Mouse (Mus musculus): ENCODE measurements at regions not wholly inside any gene's neighbourhood (a gene's known extent, or its start where the extent isn't known, plus 50 kb on each side); places are given as distances from the start of the nearest gene placed in this dataset.

DNA sequence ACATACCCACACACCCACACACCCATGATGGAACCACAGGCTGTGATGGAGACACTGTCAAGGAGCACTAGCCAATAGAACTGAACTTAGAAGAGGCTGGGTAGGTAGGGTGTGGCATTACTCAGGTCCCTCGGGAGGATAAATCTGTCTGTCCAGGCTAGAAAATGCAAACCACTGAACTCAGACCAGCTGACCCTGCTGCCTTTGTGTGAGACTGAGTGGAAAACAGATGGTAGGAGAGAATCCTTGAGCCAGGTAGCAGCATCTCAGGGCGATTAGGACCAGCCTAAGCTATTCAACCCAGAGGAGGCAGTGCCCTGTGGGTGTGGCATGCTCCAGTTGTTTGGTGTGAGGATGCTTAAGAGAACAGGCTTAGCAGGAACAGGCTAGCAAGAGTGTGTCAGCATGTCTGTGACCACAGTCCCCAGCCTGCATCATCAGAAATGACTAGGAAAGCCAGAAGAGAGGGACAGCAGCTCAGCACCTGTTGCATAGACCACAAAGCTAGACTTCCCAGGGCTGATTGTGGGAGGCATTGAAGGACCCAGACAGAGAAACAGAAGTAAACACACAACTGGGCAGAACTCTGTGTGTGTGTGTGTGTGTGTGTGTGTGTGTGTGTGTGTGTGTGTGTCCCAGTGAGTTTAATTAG lies 103.2 kb upstream of the Sesn3 start:
- DNase-seq (ENCODE audit: extremely low read depth, low read depth, low spot score): no peak

DNA sequence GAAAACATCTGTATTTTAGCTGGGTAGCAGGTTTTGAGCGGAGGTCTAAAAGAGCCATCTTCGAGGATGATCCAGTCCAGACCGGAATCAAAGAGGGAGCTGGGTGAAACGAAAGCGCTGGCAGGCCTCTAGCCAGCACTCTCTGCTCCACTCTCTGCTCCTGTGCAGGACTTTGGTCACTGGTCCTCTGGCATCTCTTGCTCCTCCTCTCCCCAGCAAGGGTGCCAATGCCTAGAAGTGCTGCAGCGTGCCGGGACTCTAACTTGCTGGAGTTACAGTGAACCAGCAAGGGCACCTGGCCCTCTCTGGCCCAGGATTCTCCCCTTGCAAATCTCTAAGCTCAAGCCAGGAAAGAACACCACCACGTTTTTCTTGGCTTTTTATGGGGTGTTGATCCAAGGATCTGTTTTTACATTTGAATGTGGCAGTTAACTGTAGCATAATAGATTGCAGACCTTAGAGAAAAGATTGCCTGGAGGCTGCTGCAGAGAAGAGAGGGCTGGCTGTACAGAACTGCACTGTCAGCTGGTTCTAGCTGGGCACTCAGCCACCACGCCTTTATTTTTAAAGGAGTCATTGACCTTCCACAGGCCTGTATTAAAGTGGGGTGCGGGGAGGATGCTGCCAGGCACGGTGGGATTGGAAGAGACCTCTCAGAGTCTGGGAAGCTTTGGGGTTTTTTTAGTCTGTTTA lies 101.1 kb upstream of the Sesn3 start:
- peak; percentile 40 for DNase-seq (ENCODE audit: extremely low read depth, low read depth, low spot score)

- DNase-seq (ENCODE audit: extremely low read depth, low read depth, low spot score): no peak
These were observed 100.4 kb upstream of the Sesn3 start for GRCm38 (mm10) chr9:14174324-14175040.

DNA sequence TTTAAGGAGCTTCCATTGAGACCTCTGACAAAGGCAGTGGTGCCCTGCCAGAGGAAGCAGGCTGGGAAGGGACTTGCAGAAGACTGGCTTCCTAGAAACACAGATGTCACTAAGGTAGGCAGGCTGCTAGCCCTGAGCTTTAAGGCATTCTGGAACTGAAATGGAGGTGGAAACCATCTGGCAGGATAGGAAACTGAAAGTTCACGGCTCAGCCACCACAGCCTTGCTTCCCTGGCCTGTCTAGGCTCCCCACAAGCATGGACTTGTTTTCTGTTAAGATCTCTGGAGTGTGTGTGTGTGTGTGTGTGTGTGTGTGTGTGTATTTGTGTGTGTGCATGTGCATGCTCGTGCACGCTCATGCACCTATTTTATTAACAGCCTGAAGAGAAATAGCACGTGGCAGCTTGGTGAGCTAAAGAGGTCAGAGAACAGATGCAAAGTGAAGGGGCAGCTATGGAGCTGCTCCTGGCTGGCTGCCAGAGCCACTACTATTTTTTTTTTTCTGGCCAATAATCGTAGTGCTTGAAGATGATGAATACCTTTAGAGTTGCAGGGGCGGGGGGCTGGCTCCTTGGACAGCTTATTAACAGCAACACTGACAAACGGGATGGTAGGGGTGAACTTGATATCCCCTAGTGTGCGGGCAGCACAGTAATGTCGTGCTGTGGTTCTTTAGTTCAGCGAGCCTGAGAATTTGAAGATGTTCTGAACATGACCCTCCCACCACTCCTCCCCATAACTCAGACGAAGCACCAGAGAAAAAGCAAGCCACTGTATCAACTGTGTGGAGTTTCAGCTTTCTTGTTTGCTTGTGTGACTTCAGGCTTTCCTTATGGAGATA lies 99.6 kb upstream of the Sesn3 start:
- DNase-seq (ENCODE audit: extremely low read depth, low read depth, low spot score): peak; percentile 56

GRCm38 (mm10) chr9:14179777-14180176 lies 95.1 kb upstream of the Sesn3 start:
- DNase-seq (ENCODE audit: extremely low read depth, low read depth, low spot score): no peak

- no peak for DNase-seq (ENCODE audit: extremely low read depth, low read depth, low spot score)
These were observed 90.6 kb upstream of the Sesn3 start for GRCm38 (mm10) chr9:14184261-14184660.

DNA sequence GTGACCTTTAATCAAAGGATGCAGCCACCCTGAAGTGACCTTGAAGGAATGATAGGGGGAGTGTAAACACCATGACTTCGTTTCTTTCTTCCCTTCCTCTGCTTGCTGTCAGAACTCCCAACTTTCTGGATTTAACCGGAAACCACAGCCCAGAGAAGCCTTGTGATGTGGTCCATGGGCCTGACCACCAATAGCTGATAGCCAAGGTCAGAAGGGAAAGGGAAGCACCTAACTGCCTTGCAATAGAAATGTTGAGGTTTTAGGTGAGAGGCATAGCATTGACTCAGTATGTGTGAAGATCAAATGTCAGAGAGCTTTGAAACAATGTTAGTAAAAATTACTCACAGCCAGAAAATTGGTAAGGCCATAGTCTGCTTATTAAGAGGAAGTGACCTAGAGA lies 89.2 kb upstream of the Sesn3 start:
- DNase-seq (ENCODE audit: extremely low read depth, low read depth, low spot score): no peak

DNA sequence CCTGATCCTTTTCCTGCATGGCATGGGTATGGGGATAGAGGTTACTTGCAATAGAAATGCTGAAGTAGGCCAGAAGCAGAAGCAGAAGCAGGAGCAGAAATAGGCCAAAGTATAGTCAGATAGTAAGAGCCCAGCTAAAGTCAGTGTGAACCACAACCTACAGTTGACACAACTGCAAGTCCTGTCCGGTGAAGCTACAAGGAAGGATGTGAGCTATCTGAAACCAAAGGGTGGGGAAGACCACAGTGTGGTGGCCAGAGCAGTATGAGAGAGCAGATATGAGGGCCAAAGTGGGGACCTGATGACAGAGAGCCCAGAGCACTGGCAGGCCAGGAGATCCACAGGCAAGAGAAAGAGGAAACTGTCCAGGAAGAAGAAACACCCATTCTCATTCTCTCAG lies 87.1 kb upstream of the Sesn3 start:
- DNase-seq (ENCODE audit: extremely low read depth, low read depth, low spot score): no peak

DNA sequence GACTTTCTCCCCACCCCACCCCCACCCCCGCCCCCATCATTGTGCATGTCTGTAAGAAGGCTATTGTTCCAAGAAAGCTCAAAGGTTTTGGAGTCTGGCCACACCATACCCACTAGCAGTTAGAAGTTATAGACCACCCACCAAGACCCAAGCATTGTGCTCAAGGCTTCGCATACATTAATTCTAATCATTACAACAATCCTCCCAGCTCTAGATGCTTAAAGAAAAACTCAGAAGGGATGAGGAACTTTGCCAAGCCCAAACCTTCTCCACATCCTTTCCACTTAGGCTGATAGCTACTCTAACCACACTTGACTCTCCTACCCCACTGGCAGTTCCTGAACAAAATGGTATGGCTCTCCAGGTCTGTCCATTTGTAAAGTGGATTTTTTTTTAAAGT lies 86.4 kb upstream of the Sesn3 start:
- no peak for DNase-seq (ENCODE audit: extremely low read depth, low read depth, low spot score)

DNA sequence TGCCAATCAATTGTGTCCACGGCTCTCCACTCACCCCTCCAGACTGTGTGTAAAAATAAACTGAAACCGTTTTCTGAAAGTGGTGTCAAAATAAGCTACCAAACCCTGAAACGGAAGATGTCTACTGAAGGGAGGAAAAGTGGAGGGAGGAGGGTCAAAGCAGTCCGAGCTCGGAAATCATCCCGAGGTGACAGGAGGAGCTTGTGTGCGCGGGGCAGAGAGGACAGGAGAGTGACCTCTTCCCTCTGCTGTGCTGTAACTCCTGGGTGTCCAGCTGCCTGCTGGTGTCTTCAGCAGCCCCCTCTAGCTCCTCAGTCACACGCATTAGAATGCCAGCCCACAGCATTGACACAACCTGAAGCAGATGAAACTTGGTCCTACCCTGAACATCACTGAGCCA lies 84.2 kb upstream of the Sesn3 start:
- DNase-seq (ENCODE audit: extremely low read depth, low read depth, low spot score): no peak

DNA sequence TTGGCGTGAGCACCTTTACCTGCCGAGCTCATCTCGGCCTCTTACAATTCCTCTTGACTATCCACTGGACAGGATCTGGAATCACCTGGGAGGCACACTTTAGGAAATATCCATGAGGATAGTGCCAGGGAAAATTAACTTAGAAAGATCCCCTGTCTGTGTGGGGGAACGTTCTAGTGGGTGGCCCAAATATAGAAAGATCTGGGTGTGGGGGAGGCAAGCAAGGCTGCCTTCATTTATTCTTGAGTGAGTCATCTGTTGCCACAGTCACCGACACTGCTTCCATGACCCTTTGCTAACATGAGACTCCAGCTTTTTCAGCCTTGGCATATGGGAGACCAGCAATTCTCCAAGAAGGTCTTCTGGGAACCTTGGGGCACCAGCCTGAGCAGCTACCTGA lies 80.1 kb upstream of the Sesn3 start:
- no peak for DNase-seq (ENCODE audit: extremely low read depth, low read depth, low spot score)

DNA sequence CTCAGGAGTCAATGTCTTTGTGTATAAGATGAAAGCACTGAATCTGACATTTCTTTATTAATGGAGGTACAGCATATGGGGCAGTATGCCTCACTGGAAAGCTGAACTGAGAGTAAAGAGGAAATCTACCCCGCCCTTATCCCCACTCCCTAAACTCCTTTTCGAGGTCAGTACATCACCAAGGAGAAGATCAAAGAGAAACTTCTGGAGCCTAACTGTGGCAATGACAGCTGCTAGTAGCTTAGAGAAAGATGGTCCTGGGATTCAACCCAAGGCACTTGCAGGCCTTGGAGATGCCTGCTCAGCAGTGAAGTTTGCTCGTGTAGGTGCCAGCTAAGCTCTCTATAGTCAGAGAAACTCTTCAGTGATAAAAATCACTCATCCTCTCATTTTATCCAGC lies 75.8 kb upstream of the Sesn3 start:
- no peak for DNase-seq (ENCODE audit: extremely low read depth, low read depth, low spot score)

DNA sequence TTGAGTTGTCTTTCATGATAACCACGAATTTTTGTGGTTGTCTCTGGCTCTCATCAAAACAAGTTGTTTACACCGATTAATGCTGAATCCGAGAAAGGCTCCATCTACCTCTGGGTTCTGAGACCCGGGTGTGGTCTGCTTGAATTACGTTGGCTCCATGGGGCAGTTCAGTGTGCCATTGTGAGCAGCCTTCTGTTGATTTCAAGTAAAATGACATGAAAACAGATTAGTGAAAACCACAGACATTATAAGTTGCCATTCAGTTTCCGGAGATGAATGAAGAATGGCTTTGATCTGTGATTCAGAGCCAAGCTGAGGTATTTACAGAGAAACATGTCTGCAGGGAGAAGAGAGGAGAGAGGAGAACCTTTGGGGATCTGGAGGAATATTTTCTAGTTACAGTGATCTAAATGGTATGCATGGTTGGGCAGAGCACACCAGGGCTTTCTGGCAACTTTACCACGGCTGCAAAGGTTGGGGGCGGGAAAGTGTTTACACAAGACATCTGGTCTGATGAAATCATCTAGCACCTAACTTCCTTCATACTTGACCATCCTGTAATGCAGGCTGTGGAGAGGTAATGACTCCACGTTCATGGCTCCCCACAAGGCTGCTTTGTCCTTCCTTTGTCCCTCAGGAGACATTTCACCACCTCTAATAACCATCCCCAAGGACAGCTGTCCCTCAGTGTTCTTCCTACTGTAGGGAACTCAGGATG lies 74.7 kb upstream of the Sesn3 start:
- peak; percentile 70 for DNase-seq (ENCODE audit: extremely low read depth, low read depth, low spot score)

DNA sequence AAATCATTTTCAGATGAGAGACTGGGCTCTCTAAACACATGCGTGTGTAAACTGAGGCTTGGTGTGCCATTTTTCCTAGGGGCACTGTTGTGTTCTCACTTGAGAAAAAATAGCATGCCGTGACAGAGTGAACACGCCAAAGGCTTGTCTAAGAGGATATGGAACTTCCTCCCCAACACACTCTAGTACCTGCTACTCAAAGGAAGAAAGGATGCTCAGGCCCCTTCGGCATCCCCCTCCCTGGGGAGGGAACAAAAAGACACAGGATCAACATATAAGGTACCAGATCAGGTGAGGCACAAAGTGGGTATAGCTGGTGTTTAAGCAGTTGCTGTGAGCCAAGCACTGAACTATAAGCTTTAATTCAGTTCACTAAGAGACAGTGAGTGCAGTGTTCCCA lies 74.0 kb upstream of the Sesn3 start:
- DNase-seq (ENCODE audit: extremely low read depth, low read depth, low spot score): no peak

- DNase-seq (ENCODE audit: extremely low read depth, low read depth, low spot score): no peak
These were observed 72.1 kb upstream of the Sesn3 start for GRCm38 (mm10) chr9:14202551-14203306.

DNA sequence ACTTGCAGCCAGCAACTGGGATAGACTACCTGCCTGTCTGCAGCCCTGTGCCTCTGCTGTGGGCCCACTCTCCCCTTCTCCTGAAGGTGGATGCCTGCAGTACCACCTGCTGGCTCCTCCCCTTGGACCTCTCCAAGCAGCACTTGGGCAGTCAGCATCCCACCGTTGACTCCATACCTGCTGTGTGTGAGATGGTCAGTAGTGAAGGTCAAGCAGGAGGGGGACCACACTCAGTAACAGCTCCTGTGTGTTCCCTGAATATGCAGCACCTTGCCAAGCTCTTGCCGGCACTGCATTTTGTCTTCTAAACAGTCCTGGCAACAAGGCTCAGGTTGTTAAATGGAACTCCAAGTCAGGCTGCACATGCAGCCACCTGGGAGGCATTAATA lies 71.6 kb upstream of the Sesn3 start:
- no peak for DNase-seq (ENCODE audit: extremely low read depth, low read depth, low spot score)

- DNase-seq (ENCODE audit: extremely low read depth, low read depth, low spot score): no peak
These were observed 71.0 kb upstream of the Sesn3 start for GRCm38 (mm10) chr9:14203768-14204416.

GRCm38 (mm10) chr9:14204817-14205216 lies 70.0 kb upstream of the Sesn3 start:
- DNase-seq (ENCODE audit: extremely low read depth, low read depth, low spot score): no peak

DNA sequence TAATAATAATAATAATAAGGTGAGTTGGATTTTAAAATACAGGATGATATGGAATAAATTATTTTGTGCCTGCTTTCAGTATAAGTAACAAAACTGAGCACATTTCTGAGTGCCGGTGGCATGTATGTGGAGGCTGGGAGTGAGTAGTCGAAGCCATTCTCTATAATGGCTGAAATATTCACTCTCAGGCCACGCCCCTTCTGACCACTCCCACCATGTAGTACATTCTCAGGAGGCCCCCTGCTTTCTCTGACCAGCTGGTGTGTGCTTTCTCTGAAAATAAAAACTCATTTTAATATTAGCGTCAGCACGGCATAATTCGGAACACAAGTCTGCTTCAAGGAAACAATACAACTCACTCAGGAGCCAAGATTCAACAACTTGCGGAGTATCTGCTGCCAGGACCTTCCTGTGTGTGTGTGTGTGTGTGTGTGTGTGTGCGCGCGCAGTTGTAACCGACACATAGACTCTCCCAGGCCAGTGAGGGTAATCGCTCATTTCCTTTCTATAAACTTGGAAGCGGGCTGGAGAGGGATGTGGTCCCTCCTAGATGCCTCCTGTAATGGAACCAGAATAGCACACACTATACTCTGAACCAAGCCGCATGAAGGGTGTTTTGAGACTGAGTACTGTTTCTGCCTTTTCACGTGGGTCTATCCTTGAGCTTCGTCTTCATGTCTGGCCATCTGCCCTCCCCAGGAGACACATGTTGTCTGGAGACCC lies 67.9 kb upstream of the Sesn3 start:
- DNase-seq (ENCODE audit: extremely low read depth, low read depth, low spot score): no peak
